Mouse (Mus musculus) erythroblast, embryonic 14.5 days (primary cell): ENCODE measurements around the gene Dock3. TPM values are rescaled to one million over a fixed set of nuclear protein-coding genes. Genes with fewer than 3 reads are reported as not detected.

Experiments used
- H3K27me3 ChIP-seq: 2 replicates; pipeline ENCODE4 v1.6.1; 2012; ENCODE audit warnings: inconsistent platforms; ENCODE audit not compliant: control insufficient read depth
- H3K36me3 ChIP-seq: 2 replicates; pipeline ENCODE4 v1.6.1; 2012; ENCODE audit warnings: mild to moderate bottlenecking, inconsistent platforms; ENCODE audit not compliant: control insufficient read depth
- H3K4me1 ChIP-seq: 2 replicates; pipeline ENCODE4 v1.6.1; 2012; ENCODE audit warnings: inconsistent platforms; ENCODE audit not compliant: control insufficient read depth
- H3K4me3 ChIP-seq: replicated peaks from 2 replicates; pipeline ENCODE3; 2012; ENCODE audit warnings: moderate library complexity, mild to moderate bottlenecking, inconsistent platforms
- H3K9me3 ChIP-seq: 2 replicates; pipeline ENCODE4 v1.6.1; 2012; ENCODE audit warnings: low read length, inconsistent platforms, mixed read lengths; ENCODE audit not compliant: control insufficient read depth
- GATA1 ChIP-seq: IDR thresholded peaks from 2 replicates; pipeline ENCODE4 v1.6.1; 2012; ENCODE audit warnings: low read length, inconsistent platforms, mixed read lengths
- TAL1 ChIP-seq: IDR thresholded peaks from 3 replicates; pipeline ENCODE4 v1.6.1; 2012; ENCODE audit warnings: low read length, inconsistent platforms, mixed read lengths
- polyA plus RNA-seq: library from polyadenylated mRNA; stranded (reverse); fragments of >175 nt; gene quantifications from 2 replicates; pipeline ENCODE4 v1.2.3, GENCODE M21; 2012

The Dock3 gene
- polyA plus RNA-seq, 1 experiment, result not detected

DNA sequence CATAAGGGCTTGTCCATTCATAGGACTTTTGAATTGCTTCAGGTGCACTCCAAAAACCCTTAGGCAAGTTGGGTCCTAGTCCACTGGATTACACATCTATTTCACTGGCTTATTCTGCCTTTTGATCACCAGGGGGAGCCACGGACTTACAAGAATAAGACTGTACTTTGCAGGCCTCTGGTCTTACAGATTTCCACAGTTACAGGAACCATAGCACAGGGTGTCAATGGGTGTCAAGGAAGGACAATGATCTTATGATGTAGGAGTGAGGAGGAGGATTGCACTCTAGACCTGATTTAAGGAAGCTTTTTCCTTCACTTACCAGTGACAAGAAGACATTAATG, 327.9 kb downstream of the Dock3 start:
- H3K4me1 ChIP-seq, result no peaks in the 10 kb centered on the region
- H3K36me3 ChIP-seq, result no peaks in the 10 kb centered on the region
- TF ChIP-seq TAL1, result no peak
- TF ChIP-seq GATA1, result no peak
- no peak overlapping the region for H3K4me3 ChIP-seq
- H3K27me3 ChIP-seq, result no peaks in the 10 kb centered on the region
- H3K9me3 ChIP-seq, result no peaks in the 10 kb centered on the region

DNA sequence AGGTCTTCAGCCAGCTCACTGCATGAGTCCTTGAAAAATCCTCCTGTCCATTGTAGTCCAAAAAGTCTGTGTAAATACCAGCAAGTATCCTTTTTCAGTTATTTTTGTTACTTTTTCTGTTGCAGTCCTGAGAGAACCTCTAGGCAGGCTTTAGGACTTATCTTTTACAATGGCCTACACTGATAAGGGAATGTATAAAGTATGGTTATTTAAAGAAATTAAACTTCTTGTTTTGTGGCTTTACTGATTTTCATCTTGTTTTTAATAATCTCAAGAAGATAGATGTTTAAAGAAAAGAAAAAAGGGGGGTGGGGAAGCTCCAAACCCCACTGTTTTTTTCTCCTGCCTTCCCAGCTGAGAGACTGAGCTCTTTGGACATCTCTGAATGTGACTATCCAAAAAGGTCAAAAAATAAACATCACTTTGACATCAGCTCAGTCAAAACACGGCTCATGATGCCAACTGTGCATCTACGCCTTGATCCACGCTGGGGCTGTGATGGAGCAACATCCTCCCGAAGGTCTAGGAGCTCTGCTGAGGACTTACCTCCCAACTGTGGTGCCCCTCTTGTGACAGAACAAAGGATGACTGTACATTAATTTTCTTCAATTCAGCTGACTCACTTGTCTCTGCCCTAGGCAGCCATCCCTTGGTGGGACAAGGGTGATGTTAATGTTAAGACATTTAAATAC, 328.5 kb downstream of the Dock3 start:
- H3K9me3 ChIP-seq, result no peaks in the 10 kb centered on the region
- no peaks in the 10 kb centered on the region for H3K4me1 ChIP-seq
- no peak overlapping the region for H3K4me3 ChIP-seq
- H3K36me3 ChIP-seq, result no peaks in the 10 kb centered on the region
- TF ChIP-seq GATA1 (no peak), TAL1 (no peak)
- no peaks in the 10 kb centered on the region for H3K27me3 ChIP-seq

DNA sequence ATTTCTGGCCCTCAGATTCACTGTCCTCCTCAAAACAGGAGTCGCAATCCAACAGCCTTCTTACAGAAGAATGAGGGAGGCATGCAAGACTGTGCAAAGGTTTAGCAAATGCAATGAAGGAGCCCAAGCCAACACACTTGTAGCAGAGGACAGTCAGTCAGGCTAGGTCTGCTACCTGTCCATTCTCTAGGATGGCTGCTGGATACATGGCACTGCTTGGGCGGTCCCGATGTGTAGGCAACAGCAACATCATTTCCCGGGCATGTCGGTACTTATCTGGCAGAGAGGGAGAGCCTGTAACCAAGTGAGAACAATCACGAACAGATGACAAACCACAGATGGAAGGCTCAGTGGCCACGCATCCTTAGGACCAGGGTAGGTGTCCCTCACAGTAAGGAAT, 330.1 kb downstream of the Dock3 start:
- TF ChIP-seq GATA1 (no peak), TAL1 (no peak)
- H3K9me3 ChIP-seq, result no peaks in the 10 kb centered on the region
- no peaks in the 10 kb centered on the region for H3K4me1 ChIP-seq
- H3K36me3 ChIP-seq, result no peaks in the 10 kb centered on the region
- H3K27me3 ChIP-seq, result no peaks in the 10 kb centered on the region
- H3K4me3 ChIP-seq, result no peak overlapping the region

DNA sequence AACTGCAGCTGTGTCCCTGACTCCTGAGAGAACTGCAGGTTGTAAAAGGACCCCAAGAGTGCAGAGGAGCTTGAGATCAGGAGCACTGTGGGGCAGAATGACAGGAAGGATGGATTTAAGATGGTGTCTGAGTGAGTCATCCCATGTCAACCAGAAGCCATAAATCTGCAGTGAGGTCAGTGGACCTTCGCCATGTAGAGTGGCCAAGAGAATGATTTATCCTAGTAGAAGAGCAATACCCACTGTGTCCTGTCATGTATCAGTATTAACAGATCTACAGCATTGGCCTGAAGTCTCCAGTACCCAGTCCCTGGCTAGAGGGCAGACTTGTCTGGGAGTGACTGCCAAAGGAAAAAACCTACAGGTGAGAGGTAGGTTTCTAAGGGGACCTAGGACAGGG, 332.8 kb downstream of the Dock3 start:
- Histone ChIP-seq H3K4me3 (no peak overlapping the region), H3K27me3 (no peaks in the 10 kb centered on the region), H3K9me3 (no peaks in the 10 kb centered on the region), H3K36me3 (no peaks in the 10 kb centered on the region), H3K4me1 (no peaks in the 10 kb centered on the region; the same call in 1 of the 2 replicates)
- TF ChIP-seq TAL1, result no peak

DNA sequence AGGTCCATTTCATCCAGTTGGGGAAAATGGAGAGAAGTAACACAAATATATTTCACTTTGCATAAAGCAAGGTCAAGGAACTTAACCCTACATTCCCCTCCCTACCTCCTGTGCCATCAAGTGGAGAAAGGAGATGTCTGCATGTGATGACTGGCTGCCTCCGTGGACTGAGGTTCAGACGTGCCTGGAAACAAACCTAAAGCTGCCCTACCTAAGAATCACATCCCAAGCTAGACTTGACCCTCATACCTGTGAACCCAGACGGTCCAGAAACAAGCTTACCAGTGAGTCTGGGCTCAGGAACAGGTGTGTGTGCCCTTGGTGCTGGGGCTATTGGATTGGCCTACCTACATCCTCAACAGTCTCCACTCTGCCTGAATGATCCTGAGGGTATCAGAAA, 338.4 kb downstream of the Dock3 start:
- Histone ChIP-seq H3K4me1 (peaks cover 40% of the 10 kb centered on the region), H3K9me3 (no peaks in the 10 kb centered on the region), H3K4me3 (peak overlapping the region; percentile 95), H3K36me3 (peaks cover 26% of the 10 kb centered on the region), H3K27me3 (no peaks in the 10 kb centered on the region)
- TF ChIP-seq GATA1 (no peak), TAL1 (no peak)

DNA sequence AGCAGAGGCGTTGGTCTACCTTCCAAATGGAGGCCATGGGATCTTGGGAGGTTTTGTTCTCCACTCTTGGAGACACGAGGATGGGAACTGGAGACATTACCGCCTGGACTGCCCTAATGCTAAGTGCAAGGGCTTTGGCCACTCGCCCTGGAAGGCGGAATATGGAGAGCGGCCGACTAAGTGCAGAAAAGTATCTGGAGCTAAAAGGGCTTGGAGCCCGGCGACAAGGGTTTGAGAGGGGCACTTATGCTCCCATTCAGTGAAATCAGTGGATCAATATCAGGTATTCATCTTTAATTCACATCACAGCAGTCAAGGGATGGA, 339.2 kb downstream of the Dock3 start:
- no peaks in the 10 kb centered on the region for H3K27me3 ChIP-seq
- H3K4me3 ChIP-seq, result peak overlapping the region; percentile 95
- no peaks in the 10 kb centered on the region for H3K9me3 ChIP-seq
- peaks cover 47% of the 10 kb centered on the region for H3K4me1 ChIP-seq
- TF ChIP-seq TAL1 (no peak), GATA1 (no peak)
- peaks cover 34% of the 10 kb centered on the region for H3K36me3 ChIP-seq

DNA sequence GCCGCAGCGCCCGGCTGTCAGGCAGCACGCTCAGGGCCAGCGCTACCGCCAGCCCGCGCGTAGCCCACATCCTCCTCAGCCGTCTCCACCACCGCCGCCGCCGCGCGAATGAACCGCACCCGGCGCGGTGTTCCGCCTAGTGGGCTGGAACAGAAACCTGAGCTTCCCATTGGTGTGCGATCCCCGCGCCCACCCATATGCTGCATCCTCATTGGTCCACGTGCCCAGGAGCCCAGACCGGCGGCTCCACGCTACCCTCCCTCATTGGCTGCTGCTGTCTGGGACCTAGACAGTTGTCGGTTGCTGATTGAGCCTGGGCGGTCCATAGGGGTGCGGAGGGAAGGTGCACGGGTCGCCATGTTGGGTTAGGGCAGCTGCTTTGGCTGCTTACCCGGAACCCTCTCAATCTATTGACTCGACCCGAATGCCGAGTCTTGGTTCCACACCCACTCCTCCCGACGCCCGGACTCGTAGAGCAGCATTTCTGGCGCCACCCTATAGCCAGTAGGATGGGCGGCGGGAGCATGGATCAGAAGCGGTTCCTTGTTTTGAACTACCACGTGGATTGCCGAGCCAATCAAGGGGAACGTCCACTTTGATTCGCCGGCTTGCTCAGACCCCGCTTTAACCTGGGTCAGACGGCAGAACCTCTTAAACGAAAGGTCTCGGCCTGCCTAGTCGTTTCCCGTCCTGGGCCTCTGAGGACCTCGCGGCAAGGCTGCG, 339.7 kb downstream of the Dock3 start, which contains the start of gene Manf:
Manf (minus strand) TSS at position 151 of the 723 bp plus-strand sequence.
- H3K27me3 ChIP-seq, result no peaks in the 10 kb centered on the region
- H3K4me1 ChIP-seq, result peaks cover 51% of the 10 kb centered on the region
- H3K9me3 ChIP-seq, result no peaks in the 10 kb centered on the region
- H3K36me3 ChIP-seq, result peaks cover 36% of the 10 kb centered on the region
- H3K4me3 ChIP-seq, result peak within 1 kb of the TSS; percentile 95
- TF ChIP-seq GATA1, result no peak
- no peak for TF ChIP-seq TAL1

DNA sequence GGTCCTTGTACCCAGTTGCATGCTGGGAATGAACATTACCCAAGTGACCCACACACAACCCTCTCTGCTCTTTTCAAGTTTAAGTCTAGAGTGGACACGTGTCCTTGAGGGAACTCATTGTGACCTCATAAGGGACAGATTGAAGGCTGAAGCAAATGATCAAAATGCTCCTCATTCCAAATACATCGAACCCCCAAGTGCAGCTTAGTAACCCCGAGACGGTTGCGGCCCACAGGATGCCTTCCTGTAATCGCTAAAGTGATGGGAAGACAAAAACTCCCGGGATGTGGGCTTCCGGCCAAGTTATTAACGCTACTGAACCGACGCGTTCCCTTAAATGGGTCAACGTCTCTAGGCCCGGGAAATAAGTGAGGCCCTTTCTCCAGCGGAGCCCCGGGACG, 340.4 kb downstream of the Dock3 start:
- Histone ChIP-seq H3K36me3 (peaks cover 36% of the 10 kb centered on the region), H3K4me1 (peaks cover 51% of the 10 kb centered on the region), H3K9me3 (no peaks in the 10 kb centered on the region), H3K4me3 (peak overlapping the region; percentile 95), H3K27me3 (no peaks in the 10 kb centered on the region)
- no peak for TF ChIP-seq TAL1
- TF ChIP-seq GATA1, result no peak

DNA sequence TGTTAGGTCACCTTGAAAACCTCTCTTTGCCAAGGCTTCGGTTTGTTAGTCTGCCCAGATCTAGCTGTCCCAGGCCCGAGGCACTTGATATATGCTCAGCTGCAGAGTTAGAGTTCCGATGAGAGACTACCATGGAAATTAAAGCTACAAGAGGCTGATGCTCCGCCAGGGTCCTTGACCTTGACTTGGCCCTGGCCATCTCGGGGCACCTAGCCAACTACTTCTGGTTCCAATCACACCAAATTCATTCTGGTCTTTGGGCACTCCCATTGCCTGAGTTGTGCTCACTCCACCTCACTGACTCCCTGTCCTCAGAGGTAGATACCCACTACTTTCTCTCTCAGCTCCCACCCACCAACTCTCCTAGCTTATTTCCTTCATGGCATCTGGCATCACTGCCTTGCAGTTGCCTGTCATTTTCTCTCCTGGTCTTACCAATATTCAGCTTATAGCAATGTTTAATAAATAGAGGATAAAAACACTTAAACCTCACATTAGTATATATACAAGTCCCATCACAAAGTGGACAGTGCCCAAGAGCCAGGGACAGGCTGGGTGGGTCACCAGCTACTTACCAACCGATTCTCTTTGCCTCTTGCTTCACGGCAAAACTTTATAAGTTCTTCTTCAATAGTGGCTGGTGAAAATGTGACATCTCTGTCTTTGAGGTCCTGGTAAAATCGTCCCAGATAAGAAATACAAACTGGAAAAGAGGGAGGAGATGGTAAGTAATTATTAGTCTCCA, 341.0 kb downstream of the Dock3 start:
- TF ChIP-seq TAL1, result no peak
- no peak for TF ChIP-seq GATA1
- no peaks in the 10 kb centered on the region for H3K9me3 ChIP-seq
- H3K36me3 ChIP-seq, result peaks cover 39% of the 10 kb centered on the region
- no peaks in the 10 kb centered on the region for H3K27me3 ChIP-seq
- peaks cover 54% of the 10 kb centered on the region for H3K4me1 ChIP-seq
- H3K4me3 ChIP-seq, result peak overlapping the region; percentile 95
